Mouse (Mus musculus) midbrain, embryonic 12.5 days (tissue): ENCODE measurements around the gene Sprr2f. TPM values are rescaled to one million over a fixed set of nuclear protein-coding genes. Genes with fewer than 3 reads are reported as not detected.

Experiments
- polyA plus RNA-seq: library from polyadenylated mRNA; unstranded; fragments of >200 nt; fragmentation: Nextera tagmentation; extraction: Ambion mirVana; gene quantifications from 2 replicates; pipeline ENCODE4 v1.2.1, GENCODE M21; 2016

The Sprr2f gene
- polyA plus RNA-seq, 1 experiment from 2014 or later, result not detected

Other genes starting within 250 kb of the Sprr2f start
- gene Prr9, start 241.2 kb upstream of the Sprr2f start, polyA plus RNA-seq, result not detected in 2 replicates
- gene Lelp1, start 222.4 kb upstream of the Sprr2f start, polyA plus RNA-seq, result not detected in 2 replicates
- gene Sprr2a1, start 149.4 kb upstream of the Sprr2f start, polyA plus RNA-seq, result not detected in 2 replicates
- not detected in 2 replicates for gene Sprr2a2, start 149.3 kb upstream of the Sprr2f start, polyA plus RNA-seq
- not detected in 2 replicates for gene Sprr2a3, start 79.8 kb upstream of the Sprr2f start, polyA plus RNA-seq
- not detected in 2 replicates for gene Sprr2b, start 48.6 kb upstream of the Sprr2f start, polyA plus RNA-seq
- gene Sprr2d, start 26.0 kb upstream of the Sprr2f start, polyA plus RNA-seq, result not detected in 2 replicates
- not detected in 2 replicates for gene Sprr2e, start 13.0 kb upstream of the Sprr2f start, polyA plus RNA-seq
- not detected in 2 replicates for gene Sprr2h, start 20.5 kb downstream of the Sprr2f start, polyA plus RNA-seq
- gene Sprr2i, start 42.8 kb downstream of the Sprr2f start, polyA plus RNA-seq, result not detected in 2 replicates
- not detected in 2 replicates for gene Sprr2j-ps, start 52.9 kb downstream of the Sprr2f start, polyA plus RNA-seq
- 6.6 and 9.2 TPM in 2 replicates for gene Gm9774, start 64.2 kb downstream of the Sprr2f start, polyA plus RNA-seq
- gene Sprr2k, start 67.4 kb downstream of the Sprr2f start, polyA plus RNA-seq, result not detected in 2 replicates
- gene Sprr1b, start 73.6 kb downstream of the Sprr2f start, polyA plus RNA-seq, result not detected in 2 replicates
- gene Sprr3, start 93.5 kb downstream of the Sprr2f start, polyA plus RNA-seq, result not detected in 2 replicates
- gene Sprr1a, start 120.7 kb downstream of the Sprr2f start, polyA plus RNA-seq, result not detected in 2 replicates
- gene Sprr4, start 135.3 kb downstream of the Sprr2f start, polyA plus RNA-seq, result not detected in 2 replicates
- not detected in 2 replicates for gene 2310046K23Rik, start 169.3 kb downstream of the Sprr2f start, polyA plus RNA-seq
- not detected in 2 replicates for gene Ivl, start 208.5 kb downstream of the Sprr2f start, polyA plus RNA-seq
- not detected in 2 replicates for gene Smcp, start 223.8 kb downstream of the Sprr2f start, polyA plus RNA-seq
- gene 2210017I01Rik, start 242.3 kb downstream of the Sprr2f start, polyA plus RNA-seq, result not detected in 2 replicates